Mouse (Mus musculus): ENCODE results near the gene Prrg2.
"Not testable (repeated sequence)": the region's sequence is repeated elsewhere in the genome, so short reads cannot be mapped to it uniquely, and the experiment has no call there.

Prrg2 gene

DNA sequence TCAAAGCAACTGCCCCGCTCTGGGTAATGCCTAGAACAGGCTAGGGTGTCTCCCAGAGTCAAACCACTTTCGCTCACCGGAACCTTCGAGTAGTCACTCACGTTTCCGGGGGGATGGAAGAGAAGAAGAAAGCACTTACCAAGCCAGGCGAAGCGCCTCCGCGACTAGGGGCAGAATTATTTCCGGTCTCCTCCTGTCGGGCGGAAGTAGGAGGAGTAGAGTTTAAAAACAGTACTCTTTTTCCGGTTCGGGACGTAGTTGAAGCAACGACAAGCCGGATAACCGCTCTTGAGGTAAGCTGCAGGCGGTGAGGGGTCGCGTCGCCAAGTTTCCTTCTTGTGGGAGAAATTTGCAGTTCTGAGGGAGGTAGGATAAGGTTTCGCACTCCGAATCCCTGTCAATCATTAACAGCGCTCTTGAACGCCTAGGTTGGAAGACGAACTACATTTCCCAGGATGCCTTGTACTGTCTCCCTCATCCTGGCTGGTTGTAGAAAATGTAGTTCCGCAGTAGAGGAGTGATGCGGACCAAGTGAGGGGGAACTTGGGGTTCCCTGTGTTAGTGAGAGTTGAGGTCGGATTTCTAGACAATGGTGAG lies at the start of gene Prrg2, which contains the start of gene Nosip:
Gene Prrg2, minus strand, starts transcription at position 439 of the 597 bp plus-strand sequence.
Gene Nosip, plus strand, starts transcription at position 191 of the 597 bp plus-strand sequence.
- DNase-seq (ENCODE audit: low read depth, low spot score) = peak; percentile 100

- DNase-seq (ENCODE audit: low read depth, low spot score) = peak; percentile 94
These were observed 49.5 kb upstream of the Prrg2 start for GRCm38 (mm10) chr7:45111940-45112339.

- peak; percentile 60 for DNase-seq (ENCODE audit: low read depth, low spot score)
These were observed 47.6 kb upstream of the Prrg2 start for GRCm38 (mm10) chr7:45110089-45110488.

- peak; percentile 53 for DNase-seq (ENCODE audit: low read depth, low spot score)
These were observed 44.7 kb upstream of the Prrg2 start for GRCm38 (mm10) chr7:45107052-45107645.

DNA sequence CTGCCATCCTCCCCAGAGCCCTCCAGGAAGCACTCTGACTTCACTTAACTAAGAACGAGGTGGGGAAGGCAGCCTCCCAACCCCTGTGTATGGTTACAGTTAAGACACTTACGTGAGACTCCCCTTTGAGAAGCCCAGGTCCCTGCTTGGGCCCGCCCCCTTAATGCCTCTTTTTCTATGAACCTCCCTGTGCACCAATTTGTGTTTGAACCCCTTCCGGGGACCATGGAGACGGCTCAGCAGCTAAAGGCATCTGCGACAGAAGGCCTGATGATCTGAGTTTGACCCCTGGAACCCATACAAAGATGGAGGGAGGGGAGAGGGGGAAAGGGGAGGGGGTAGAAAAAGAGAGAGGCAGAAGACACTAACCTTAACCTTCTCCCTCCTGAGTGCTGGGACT lies 44.0 kb upstream of the Prrg2 start:
- DNase-seq (ENCODE audit: low read depth, low spot score) = peak; percentile 59

GRCm38 (mm10) chr7:45105491-45105890 lies 43.0 kb upstream of the Prrg2 start:
- DNase-seq (ENCODE audit: low read depth, low spot score) = peak; percentile 44

DNA sequence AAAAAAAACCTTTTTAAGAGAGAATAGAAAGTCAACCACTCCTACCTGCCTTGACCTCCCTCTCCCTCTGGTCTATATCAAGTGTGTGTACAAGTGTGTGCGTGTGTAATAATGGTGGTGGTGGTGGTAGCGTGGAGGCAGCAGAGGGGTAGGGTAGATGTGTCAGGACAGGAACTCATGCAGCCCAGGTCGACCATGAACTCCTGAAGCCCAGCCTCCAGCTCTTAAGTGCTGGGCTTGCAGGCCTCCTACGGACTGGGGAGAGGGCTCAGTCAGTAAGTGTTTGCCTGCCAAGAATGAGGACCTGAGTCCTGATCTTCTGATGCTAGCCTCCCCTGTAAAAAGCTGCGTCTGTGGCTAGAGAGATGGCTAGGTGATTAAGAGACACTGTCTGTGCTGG lies 42.5 kb upstream of the Prrg2 start:
- no peak for DNase-seq (ENCODE audit: low read depth, low spot score)

GRCm38 (mm10) chr7:45103652-45104180 lies 41.2 kb upstream of the Prrg2 start, which contains the start of gene Fcgrt:
Gene Fcgrt (minus strand): TSS chr7:45103851.
- peak; percentile 78 for DNase-seq (ENCODE audit: low read depth, low spot score)

DNA sequence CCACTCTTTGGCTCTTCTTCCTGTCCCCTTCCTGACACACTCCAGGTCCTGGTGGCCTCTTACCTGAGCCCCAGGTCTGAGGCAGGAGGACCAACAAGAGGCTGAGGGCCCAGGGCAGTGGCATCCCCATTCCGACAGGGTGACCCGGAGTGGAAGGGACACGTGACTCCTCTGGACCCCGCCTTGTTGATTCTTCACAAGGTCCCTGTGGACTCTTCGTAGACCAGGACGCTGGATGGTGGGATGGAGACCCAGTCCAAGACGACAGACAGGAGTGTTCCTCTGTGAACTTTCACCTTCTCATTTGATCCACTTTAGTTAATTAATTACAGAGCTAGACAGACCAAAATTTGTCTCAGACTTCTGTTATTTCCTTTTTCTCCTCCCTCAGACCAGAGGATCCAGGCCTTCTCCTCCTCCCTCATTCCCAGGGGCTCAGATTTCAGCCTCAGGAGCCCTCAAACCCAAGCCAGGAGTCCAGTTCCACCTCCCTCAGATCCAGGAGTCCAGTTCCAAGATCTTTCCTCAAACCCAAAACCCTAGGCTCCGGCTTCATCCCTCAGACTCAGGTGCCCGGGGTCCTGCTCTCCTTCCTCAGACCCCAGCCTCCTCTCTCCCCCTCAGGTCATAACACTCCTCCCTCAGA lies 40.6 kb upstream of the Prrg2 start:
- DNase-seq (ENCODE audit: low read depth, low spot score) = no peak

DNA sequence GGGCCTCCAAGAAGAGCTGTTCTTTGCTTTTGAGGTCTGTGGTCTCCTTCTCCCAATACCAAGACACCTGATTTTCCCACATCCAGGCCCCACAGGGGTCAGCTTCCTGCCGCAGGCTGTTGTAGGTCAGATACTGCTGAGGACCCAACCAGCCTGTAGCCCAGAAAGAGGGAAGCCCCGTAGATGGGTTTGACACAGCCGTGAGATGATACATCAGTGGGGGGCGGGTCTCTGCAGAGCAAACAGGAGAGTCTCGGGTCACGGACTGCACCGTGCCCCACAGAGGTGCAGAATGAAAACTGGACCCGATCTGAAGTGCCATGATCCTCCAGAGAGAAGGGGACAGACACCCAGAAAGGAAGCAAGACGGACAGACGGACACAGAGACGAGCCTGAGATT lies 40.0 kb upstream of the Prrg2 start:
- no peak for DNase-seq (ENCODE audit: low read depth, low spot score)

- DNase-seq (ENCODE audit: low read depth, low spot score) = no peak
These were observed 37.6 kb upstream of the Prrg2 start for GRCm38 (mm10) chr7:45100046-45100445.

GRCm38 (mm10) chr7:45098541-45099240 lies 36.2 kb upstream of the Prrg2 start:
- DNase-seq (ENCODE audit: low read depth, low spot score) = peak; percentile 84

DNA sequence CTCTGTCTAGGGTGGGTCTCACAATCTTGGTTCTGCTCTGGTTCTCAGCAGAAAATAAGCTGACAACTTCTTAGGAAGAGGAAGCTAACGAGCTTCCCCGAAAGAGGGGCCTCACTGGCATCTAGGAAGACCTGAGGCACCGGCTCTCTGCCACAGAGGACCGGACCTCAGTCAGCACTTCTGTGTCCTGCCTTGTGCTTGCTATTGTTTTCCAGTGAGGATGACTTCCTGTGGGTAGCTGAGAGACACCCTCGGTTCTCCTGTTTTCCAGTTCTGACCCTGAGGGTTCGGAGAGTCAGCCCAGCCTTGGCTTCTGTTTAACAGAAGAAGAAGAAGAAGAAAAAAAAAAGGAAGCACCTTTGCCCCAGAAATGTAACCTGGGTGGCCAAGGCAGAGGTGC lies 35.0 kb upstream of the Prrg2 start:
- DNase-seq (ENCODE audit: low read depth, low spot score) = no peak

- DNase-seq (ENCODE audit: low read depth, low spot score) = not testable (repeated sequence)
These were observed 33.5 kb upstream of the Prrg2 start for GRCm38 (mm10) chr7:45095965-45096364.

DNA sequence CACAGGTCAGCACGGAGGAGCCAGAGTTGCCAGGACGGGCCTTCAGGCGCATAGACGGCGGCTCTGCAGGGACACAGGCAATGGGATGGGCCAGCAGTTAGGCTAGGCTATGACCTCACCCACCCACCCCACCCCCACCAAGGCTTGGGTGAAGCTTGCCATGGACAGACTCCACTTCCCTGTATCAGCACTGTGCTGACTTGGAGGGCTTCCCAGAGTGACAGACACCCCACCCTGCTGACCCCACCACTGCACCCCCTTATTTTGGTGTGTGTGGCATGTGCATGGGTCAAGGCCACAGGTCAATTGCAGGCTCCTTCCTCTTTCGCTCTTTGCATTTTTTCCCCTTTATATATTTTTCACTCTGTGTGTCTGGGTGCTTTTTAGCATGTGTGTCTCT lies 32.9 kb upstream of the Prrg2 start:
- no peak for DNase-seq (ENCODE audit: low read depth, low spot score)

- DNase-seq (ENCODE audit: low read depth, low spot score) = no peak
These were observed 31.6 kb upstream of the Prrg2 start for GRCm38 (mm10) chr7:45094121-45094520.

DNA sequence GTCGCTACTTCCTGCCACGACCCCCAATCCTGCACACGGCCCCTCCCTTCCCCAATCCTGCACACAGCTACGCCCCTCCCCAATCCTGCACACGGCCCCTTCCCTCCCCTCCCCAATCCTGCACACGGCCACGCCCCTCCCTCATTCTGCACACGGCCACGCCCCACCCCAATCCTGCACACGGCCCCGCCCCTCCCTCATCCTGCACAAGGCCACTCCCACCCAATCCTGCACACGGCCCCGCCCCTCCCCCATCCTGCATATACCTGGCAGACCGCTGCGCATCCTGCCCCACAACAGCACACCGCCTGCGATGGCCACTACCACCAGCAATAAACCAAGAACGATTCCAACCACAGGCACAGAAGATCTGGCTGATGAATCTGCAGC lies 31.0 kb upstream of the Prrg2 start:
- peak; percentile 83 for DNase-seq (ENCODE audit: low read depth, low spot score)

DNA sequence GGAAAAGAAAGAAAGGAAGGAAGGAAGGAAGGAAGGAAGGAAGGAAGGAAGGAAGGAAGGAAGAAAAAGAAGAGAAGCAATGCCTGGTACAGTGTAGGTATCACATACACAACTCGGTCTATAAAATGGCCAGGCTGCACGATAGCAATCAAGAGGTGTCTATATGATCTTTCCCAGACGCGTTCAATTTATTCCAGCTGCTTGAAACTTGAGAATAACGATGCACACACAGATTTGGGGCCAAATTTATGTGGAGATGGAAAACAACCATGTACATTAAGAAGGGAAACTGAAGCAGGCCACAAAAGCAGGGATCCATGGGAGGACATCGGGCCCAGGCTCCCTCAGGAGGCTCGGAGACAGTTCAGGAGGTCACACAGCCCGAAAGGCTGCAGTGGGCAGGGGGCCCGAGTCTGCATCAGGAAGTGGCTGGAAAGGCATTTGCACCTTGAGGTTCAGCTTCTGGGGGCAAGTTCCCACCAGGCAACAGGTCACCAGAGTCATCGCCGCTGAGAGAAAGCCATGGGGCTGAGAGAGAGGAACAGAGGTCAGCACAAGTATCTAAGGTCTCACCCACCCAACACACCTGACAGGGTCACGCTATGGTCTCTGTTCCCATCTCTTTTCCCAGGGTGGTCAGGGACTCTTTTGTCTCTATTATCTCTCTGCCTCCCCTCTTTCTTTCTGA lies 30.5 kb upstream of the Prrg2 start:
- DNase-seq (ENCODE audit: low read depth, low spot score) = no peak

DNA sequence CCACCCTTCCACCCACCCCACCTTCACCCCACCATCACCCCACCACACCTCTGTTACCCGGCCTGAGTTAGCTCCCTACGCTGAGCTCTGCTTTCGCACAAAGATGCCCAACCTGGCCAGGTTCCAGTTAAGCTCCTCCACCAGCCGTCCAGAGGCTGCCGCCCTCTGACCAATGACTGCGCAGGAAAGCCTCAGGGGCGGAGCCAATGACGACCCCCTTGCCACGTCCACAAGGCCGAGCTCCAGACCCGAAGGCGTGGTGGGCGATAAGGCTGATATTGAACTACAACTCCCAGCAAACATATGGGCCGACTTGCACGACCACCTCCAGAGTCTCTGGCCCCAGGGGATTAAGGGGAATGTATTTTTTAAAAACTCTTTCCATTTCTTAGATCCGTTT lies 29.6 kb upstream of the Prrg2 start, which contains the start of gene Rcn3:
Gene Rcn3, minus strand, starts transcription at position 174 of the 400 bp plus-strand sequence.
- DNase-seq (ENCODE audit: low read depth, low spot score) = peak; percentile 92

GRCm38 (mm10) chr7:45091001-45091990 lies 28.8 kb upstream of the Prrg2 start:
- no peak for DNase-seq (ENCODE audit: low read depth, low spot score)
